Mouse (Mus musculus) liver (tissue): ENCODE measurements around the gene Gm13695.
"Not testable (repeated sequence)": the region's sequence is repeated elsewhere in the genome, so short reads cannot be mapped to it uniquely, and the experiment has no call there.

ENCODE experiments used
- DNase-seq: peaks from one replicate; pipeline ENCODE4 v3.0.0-alpha.2; 2020; ENCODE audit warnings: mixed read lengths

Gm13695 gene

DNA sequence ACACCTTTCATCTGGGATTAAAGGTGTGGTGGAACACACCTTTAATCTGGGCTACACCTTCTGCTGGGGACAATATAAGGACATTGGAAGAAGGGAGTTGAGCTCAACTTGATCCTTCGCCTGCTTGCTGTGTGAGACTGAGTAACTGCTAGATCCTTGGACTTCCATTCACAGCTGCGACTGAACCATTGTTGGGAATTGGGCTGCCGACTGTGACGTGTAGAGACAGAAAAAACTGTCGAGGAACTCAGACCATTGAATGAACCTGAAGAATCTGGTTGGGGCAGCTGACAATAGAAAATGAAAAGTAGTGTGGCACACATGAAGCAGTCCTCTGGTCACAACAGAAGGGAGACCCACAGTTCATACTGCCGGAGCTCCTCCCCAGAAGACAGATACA lies at the start of gene Gm13695:
TSS of gene Gm13695 (plus strand) at position 301 of the 400 bp plus-strand sequence.
- DNase-seq, result not testable (repeated sequence)

DNA sequence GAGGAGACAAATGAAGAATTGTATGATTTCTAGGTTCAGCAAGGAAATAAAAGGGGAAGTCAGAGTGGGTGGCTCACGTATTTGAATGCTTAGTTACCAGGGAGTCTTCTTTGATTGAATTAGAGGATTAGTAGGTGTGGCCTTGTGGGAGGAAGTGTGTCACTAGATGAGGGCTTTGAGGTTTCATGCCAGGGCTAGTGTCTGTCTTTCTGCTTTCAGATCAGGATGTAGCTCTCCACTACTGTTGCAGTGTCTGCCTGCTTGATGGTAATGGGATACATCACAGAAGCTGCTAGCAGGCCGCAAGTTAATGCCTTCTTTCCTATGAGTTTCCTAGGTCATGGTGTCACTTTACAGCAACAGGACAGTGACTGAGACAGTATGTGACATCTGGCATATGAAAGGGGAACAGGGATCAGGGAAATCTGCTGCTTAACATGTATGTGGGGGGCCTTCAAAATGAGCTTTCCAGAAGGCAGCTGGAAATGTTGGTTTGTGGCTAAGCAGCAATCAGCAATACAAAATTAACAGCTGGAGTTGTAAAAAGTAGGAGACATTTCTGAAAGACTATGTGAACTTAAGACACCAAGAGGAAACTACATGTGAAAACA lies 37.5 kb upstream of the Gm13695 start:
- DNase-seq, result no peak

DNA sequence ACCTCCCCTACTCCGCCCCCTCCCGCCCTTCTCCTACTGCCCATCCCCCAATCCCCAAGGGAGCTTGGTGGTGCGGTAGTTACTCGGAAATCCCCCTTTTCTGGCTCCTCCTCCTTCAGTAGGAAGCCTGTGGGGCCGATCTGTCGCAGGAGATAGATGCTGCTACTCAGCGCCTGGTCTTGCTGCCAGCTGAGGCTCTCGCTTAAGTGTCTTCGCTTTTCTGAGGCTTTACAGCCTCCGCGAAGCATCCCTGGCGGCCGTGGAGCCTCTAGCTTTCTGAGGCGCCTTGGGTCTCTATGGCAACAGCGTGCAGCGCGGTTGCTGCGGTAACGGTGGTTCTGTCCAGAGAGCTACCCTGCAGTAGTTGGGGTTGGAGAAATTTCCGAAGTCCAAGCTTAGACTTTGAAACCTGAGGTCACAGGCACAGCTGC lies 26.2 kb upstream of the Gm13695 start, which contains the start of gene Zswim2:
TSS of gene Zswim2 (minus strand) at position 298 of the 431 bp plus-strand sequence.
- peak; percentile 25 for DNase-seq

DNA sequence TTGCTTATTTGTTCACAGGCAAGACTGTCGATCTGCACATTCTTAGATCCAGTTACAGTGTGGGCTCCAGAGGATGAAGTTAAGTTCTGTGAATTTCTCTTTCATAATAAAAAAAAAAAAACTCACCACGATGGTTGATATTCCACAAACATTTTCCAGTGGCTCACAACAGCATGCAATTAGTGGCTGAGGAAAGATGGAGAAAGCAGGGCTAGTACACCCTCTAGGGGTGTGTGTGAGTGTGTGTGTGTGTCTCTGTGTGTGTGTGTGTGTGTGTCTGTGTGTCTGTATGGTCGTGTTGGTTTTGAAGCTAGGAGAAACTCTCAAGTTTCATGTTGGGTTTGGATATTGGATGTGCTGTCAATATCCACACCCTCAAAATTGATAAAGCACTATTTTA lies 25.7 kb upstream of the Gm13695 start:
- no peak for DNase-seq

DNA sequence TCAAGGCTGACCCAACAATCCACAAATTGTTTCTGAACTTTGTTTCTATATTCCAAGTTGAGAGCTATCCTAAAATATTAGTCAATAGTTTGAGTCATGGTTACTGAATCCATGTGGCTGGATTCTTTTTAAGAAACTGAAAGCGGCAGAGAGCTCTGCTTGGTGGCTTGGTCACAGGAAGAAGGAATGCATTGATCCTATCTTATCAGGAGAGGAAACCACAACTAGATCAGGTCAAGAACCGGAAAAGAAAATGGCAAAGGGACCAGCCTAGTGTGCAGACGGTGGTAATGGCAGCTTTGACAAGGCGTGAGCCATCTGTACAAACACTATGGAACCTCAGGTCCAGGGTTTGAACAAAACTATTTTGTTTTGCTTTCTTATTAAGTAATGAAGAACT lies 25.3 kb upstream of the Gm13695 start:
- DNase-seq, result no peak

DNA sequence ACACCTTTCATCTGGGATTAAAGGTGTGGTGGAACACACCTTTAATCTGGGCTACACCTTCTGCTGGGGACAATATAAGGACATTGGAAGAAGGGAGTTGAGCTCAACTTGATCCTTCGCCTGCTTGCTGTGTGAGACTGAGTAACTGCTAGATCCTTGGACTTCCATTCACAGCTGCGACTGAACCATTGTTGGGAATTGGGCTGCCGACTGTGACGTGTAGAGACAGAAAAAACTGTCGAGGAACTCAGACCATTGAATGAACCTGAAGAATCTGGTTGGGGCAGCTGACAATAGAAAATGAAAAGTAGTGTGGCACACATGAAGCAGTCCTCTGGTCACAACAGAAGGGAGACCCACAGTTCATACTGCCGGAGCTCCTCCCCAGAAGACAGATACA lies 11.7 kb upstream of the Gm13695 start, which contains the start of gene Gm13698:
TSS of gene Gm13698 (plus strand) at position 301 of the 400 bp plus-strand sequence.
- DNase-seq, result not testable (repeated sequence)

DNA sequence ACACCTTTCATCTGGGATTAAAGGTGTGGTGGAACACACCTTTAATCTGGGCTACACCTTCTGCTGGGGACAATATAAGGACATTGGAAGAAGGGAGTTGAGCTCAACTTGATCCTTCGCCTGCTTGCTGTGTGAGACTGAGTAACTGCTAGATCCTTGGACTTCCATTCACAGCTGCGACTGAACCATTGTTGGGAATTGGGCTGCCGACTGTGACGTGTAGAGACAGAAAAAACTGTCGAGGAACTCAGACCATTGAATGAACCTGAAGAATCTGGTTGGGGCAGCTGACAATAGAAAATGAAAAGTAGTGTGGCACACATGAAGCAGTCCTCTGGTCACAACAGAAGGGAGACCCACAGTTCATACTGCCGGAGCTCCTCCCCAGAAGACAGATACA lies 5.9 kb upstream of the Gm13695 start, which contains the start of gene Gm13693:
TSS of gene Gm13693 (plus strand) at position 301 of the 400 bp plus-strand sequence.
- not testable (repeated sequence) for DNase-seq

DNA sequence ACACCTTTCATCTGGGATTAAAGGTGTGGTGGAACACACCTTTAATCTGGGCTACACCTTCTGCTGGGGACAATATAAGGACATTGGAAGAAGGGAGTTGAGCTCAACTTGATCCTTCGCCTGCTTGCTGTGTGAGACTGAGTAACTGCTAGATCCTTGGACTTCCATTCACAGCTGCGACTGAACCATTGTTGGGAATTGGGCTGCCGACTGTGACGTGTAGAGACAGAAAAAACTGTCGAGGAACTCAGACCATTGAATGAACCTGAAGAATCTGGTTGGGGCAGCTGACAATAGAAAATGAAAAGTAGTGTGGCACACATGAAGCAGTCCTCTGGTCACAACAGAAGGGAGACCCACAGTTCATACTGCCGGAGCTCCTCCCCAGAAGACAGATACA lies 5.7 kb downstream of the Gm13695 start, which contains the start of gene Gm13696:
TSS of gene Gm13696 (plus strand) at position 301 of the 400 bp plus-strand sequence.
- DNase-seq, result not testable (repeated sequence)

DNA sequence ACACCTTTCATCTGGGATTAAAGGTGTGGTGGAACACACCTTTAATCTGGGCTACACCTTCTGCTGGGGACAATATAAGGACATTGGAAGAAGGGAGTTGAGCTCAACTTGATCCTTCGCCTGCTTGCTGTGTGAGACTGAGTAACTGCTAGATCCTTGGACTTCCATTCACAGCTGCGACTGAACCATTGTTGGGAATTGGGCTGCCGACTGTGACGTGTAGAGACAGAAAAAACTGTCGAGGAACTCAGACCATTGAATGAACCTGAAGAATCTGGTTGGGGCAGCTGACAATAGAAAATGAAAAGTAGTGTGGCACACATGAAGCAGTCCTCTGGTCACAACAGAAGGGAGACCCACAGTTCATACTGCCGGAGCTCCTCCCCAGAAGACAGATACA lies 11.5 kb downstream of the Gm13695 start, which contains the start of gene Gm13694:
TSS of gene Gm13694 (plus strand) at position 301 of the 400 bp plus-strand sequence.
- DNase-seq, result not testable (repeated sequence)

DNA sequence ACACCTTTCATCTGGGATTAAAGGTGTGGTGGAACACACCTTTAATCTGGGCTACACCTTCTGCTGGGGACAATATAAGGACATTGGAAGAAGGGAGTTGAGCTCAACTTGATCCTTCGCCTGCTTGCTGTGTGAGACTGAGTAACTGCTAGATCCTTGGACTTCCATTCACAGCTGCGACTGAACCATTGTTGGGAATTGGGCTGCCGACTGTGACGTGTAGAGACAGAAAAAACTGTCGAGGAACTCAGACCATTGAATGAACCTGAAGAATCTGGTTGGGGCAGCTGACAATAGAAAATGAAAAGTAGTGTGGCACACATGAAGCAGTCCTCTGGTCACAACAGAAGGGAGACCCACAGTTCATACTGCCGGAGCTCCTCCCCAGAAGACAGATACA lies 17.3 kb downstream of the Gm13695 start, which contains the start of gene Gm13697:
TSS of gene Gm13697 (plus strand) at position 301 of the 400 bp plus-strand sequence.
- DNase-seq, result not testable (repeated sequence)

DNA sequence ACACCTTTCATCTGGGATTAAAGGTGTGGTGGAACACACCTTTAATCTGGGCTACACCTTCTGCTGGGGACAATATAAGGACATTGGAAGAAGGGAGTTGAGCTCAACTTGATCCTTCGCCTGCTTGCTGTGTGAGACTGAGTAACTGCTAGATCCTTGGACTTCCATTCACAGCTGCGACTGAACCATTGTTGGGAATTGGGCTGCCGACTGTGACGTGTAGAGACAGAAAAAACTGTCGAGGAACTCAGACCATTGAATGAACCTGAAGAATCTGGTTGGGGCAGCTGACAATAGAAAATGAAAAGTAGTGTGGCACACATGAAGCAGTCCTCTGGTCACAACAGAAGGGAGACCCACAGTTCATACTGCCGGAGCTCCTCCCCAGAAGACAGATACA lies 23.1 kb downstream of the Gm13695 start, which contains the start of gene Gm13691:
TSS of gene Gm13691 (plus strand) at position 301 of the 400 bp plus-strand sequence.
- DNase-seq, result not testable (repeated sequence)

DNA sequence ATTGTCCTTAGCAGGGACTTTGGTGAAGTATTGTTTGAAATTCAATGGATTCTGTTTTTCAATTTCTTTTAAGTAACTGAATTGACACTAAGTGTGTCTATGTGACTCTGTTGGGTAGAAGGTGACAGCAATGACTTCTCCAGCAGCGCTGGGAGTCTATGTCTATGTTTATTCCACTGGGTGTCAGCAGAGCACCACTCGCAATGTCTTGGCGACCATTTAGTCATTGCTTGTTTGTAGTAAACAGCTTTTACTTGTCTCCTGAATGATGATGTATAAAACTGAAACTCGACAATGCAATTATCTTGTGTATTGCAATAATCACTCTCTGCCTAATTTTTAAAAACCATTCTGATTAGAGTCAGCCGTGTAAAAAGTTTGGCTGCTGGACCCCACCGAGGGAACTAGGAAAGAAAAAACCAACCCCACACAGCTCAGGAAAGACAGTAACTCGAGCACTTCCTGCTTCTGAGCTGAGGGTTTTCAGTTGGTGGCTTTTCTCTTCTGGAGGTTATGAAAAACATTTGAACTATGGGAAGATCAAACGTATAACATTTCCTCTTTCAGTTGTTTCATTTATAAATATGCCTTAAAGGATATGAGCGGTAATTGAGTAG lies 26.6 kb downstream of the Gm13695 start:
- not testable (repeated sequence) for DNase-seq

DNA sequence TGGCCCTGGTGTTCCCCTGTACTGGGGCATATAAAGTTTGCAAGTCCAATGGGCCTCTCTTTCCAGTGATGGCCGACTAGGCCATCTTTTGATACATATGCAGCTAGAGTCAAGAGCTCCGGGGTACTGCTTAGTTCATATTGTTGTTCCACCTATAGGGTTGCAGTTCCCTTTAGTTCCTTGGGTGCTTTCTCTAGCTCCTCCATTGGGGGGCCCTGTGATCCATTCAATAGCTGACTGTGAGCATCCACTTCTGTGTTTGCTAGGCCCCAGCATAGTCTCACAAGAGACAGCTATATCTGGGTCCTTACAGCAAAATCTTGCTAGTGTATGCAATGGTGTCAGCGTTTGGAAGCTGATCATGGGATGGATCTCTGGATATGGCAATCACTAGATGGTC lies 27.4 kb downstream of the Gm13695 start:
- not testable (repeated sequence) for DNase-seq

DNA sequence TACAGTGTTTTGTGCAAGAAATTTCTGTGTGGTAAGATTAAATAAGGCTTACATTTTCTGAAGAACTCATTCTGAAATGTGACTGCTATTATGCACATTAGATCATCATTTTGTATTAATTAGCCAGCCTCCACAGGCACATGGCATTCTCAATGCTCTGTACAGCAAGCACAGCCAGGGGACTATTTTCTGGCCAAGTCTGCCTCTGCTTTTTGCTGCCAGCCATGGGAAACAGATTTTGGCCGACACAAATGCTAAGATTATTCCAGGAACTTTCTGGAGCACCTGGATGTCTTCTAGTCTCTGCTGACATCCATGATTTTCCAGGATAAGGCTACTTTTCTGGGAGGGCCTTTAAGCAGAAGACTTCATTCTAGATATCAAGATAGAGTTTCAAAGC lies 41.8 kb downstream of the Gm13695 start:
- DNase-seq, result no peak

DNA sequence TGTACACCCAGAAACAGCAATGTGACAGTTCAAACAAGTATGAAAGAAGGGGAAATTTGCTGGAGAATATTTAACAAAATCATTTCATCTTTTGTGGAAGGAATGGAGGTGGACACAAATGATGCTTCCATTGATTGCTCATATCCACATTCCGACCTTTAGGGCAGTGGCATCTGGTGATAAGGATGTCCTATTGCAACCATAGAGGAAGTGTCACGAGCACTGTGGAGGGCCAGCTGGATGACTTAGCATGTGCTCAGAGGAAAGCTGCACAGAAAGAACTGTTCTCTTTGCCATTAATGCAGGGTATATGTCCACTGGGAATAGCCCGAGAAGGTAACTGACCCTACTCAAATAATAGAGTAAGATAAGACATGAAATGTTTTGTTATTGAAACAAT lies 42.7 kb downstream of the Gm13695 start:
- no peak for DNase-seq

DNA sequence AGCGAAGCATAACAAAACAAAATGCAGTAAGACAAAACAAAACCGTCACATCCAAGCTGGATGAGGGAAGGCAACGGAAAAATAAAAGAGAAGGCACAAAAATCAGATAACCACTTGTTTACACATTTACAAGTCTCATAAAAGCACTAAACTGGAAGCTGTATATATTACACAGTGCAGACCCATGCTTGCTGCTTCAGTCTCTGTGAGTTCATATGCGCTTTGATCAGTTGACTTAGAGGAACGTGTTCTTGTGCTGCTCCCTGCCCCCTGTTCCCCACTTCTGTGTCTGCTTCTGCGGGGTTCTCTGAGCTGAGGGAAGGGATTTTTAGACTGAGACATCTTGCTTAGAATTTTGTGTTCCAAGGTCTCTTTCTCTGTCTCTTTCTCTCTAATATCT lies 47.5 kb downstream of the Gm13695 start:
- no peak for DNase-seq

DNA sequence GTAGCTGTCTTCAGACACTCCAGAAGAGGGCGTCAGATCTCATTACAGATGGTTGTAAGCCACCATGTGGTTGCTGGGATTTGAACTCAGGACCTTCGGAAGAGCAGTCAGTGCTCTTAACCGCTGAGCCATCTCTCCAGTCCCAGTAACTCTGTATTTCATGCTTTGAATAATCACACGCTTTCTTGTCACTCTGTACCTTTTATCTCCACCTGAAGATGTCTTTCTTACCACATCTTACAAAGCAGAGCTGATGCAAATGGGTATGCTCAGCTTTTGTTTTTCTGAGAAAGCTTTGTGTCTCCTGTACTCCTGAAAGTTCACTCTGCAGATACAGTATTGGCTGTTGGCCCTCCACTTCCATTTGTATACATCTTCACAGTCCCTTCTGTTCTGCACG lies 49.2 kb downstream of the Gm13695 start:
- not testable (repeated sequence) for DNase-seq

DNA sequence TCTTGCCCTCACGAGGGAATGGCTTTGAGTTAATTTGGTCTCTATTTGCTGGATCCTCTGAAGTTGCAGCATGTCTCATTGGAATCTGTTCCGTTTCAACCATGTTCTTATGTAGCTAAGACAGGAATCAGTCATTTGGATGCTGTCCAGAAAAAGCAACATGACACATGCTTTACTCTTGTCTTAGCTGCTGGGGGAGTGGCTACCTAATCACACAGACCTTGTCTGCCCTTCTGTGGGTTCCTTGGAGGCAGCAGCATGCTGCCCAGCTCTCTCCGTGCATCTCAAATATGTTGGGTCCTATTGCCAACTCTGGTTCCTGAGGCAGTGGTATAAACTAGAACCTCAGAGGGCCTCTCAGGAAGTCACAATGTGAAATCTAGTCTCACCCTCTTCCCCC lies 51.2 kb downstream of the Gm13695 start:
- no peak for DNase-seq
